Mouse (Mus musculus): ENCODE results near the gene Cenpt.

Cenpt gene

GRCm38 (mm10) chr8:105853178-105853577 is at the start of gene Cenpt:
Gene Cenpt, minus strand, starts transcription at chr8:105853278.
- in situ Hi-C loops (cut with MboI, MseI): no loop called here

GRCm38 (mm10) chr8:105900941-105901616 is 48.0 kb upstream of the Cenpt start:
- in situ Hi-C loops (cut with MboI, MseI): no loop called here

- in situ Hi-C loops (cut with MboI, MseI): no loop called here
Observed at GRCm38 (mm10) chr8:105900180-105900940, 47.3 kb upstream of the Cenpt start, which contains the start of gene Pskh1. Gene Pskh1, plus strand, starts transcription at chr8:105900441.

- in situ Hi-C loops (cut with MboI, MseI): no loop called here
Observed at GRCm38 (mm10) chr8:105897801-105898480, 44.9 kb upstream of the Cenpt start.

- in situ Hi-C loops (cut with MboI, MseI): no loop called here
Observed at GRCm38 (mm10) chr8:105893339-105893738, 40.3 kb upstream of the Cenpt start, which contains the start of gene Nrn1l. Gene Nrn1l, plus strand, starts transcription at chr8:105893567.

- in situ Hi-C loops (cut with MboI, MseI): no loop called here
Observed at GRCm38 (mm10) chr8:105892432-105892831, 39.4 kb upstream of the Cenpt start.

- in situ Hi-C loops (cut with MboI, MseI): no loop called here
Observed at GRCm38 (mm10) chr8:105890870-105891269, 37.8 kb upstream of the Cenpt start.

- in situ Hi-C loops (cut with MboI, MseI): loop anchor here (5.0 kb wide), 1 partner anchor 42 kb away; the partner anchor contains the start of gene Ctrl (in 2 of the 2)
Observed at GRCm38 (mm10) chr8:105889756-105890465, 36.8 kb upstream of the Cenpt start.

- in situ Hi-C loops (cut with MboI, MseI): no loop called here
Observed at GRCm38 (mm10) chr8:105880754-105881520, 27.9 kb upstream of the Cenpt start, which contains the start of gene Edc4. Gene Edc4, plus strand, starts transcription at chr8:105880881.

GRCm38 (mm10) chr8:105874301-105874700 is 21.2 kb upstream of the Cenpt start:
- in situ Hi-C loops (cut with MboI, MseI): no loop called here

GRCm38 (mm10) chr8:105866364-105867029 is 13.4 kb upstream of the Cenpt start:
- in situ Hi-C loops (cut with MboI, MseI): no loop called here

GRCm38 (mm10) chr8:105861951-105862350 is 8.9 kb upstream of the Cenpt start:
- in situ Hi-C loops (cut with MboI, MseI): no loop called here

- in situ Hi-C loops (cut with MboI, MseI): no loop called here
Observed at GRCm38 (mm10) chr8:105860143-105860981, 7.3 kb upstream of the Cenpt start, which contains the start of gene Nutf2. Gene Nutf2, plus strand, starts transcription at chr8:105860580.

- in situ Hi-C loops (cut with MboI, MseI): no loop called here
Observed at GRCm38 (mm10) chr8:105859314-105859713, 6.2 kb upstream of the Cenpt start.

- in situ Hi-C loops (cut with MboI, MseI): no loop called here
Observed at GRCm38 (mm10) chr8:105858495-105858894, 5.4 kb upstream of the Cenpt start.

GRCm38 (mm10) chr8:105856168-105856835 is 3.2 kb upstream of the Cenpt start:
- in situ Hi-C loops (cut with MboI, MseI): no loop called here

- in situ Hi-C loops (cut with MboI, MseI): no loop called here
Observed at GRCm38 (mm10) chr8:105855248-105856167, 2.4 kb upstream of the Cenpt start.
